Mouse (Mus musculus) liver, adult 2 months (tissue): ENCODE measurements around the gene Rere.

ENCODE experiments used
- CTCF ChIP-seq: fragments of 200-500 bp; IDR thresholded peaks from 2 replicates; pipeline ENCODE4 v1.5.1; 2011; ENCODE audit warnings: low read depth, low read length, control low read depth
- POLR2A ChIP-seq: fragments of 200-500 bp; IDR thresholded peaks from 2 replicates; pipeline ENCODE4 v1.6.1; 2011; ENCODE audit warnings: low read length, control low read depth; ENCODE audit not compliant: insufficient read depth; ENCODE audit errors: extremely low read depth

GRCm38 (mm10) chr4:150473437-150474070, 192.1 kb downstream of the Rere start:
- no peak for TF ChIP-seq CTCF
- TF ChIP-seq POLR2A = no peak
